ENCODE assay signal across 16 mouse cellular contexts in genomic region chr11:109496996-109497714, GRCm38 (mm10). TPM values are rescaled to one million over a fixed set of nuclear protein-coding genes. Genes with fewer than 3 reads are reported as not detected.
A peak's percentile ranks its signal among the peaks of the same experiment; 100 is the strongest.
DNase-seq lines count a peak whose midpoint lies in the region; ATAC-seq and TF ChIP-seq lines count a peak whose summit lies in the region.
"Had no signal": no experiment of that assay in that cellular context is flagged by ENCODE, and none has a peak within 500 bp of the region (broad histone marks: within the 10 kb centered on the region; RNA-seq: fewer than 3 reads in every experiment).

No protein-coding gene starts in this region.

- peak; percentile 92 for ATAC-seq in forebrain, embryonic 15.5 days (replicated peaks)

- H3K4me2 ChIP-seq in CH12.LX (ENCODE audit: insufficient read depth, low read depth, poor library complexity, severe bottlenecking), result peak overlapping the region; percentile 73
- no peak overlapping the region for H3K4me2 ChIP-seq in forebrain, embryonic 15.5 days (replicated peaks)
- H3K4me2 ChIP-seq: heart, embryonic 12.5 days; limb, embryonic 12.5 days; neural tube, embryonic 12.5 days had no signal

- in situ Hi-C loops in CH12.LX (cut with MboI; ENCODE audit: low pct_ligation_motif_present, low pct_unique_long_range_greater_than_20kb, low sequenced_read_pairs), result no loop called here

- WGBS in forebrain, embryonic 15.5 days, result 15% methylated on average over 6 of the region's 6 CpGs
- 78% methylated on average over 6 of the region's 6 CpGs for WGBS in limb, embryonic 10.5 days

- H3K9me3 ChIP-seq in CH12.LX (replicated peaks; ENCODE audit: low read length), result no peaks in the 10 kb centered on the region
- no peaks in the 10 kb centered on the region for H3K9me3 ChIP-seq in forebrain, embryonic 15.5 days
- H3K9me3 ChIP-seq in limb, embryonic 10.5 days (replicated peaks), result no peaks in the 10 kb centered on the region
- H3K9me3 ChIP-seq: heart, embryonic 12.5 days; limb, embryonic 12.5 days; neural tube, embryonic 12.5 days had no signal

- dilution Hi-C loops in CH12.LX (cut with MboI; ENCODE audit: extremely low pct_ligation_motif_present, extremely low pct_unique_long_range_greater_than_20kb, low sequenced_read_pairs), result no loop called here

- peak; percentile 72 for TF ChIP-seq EP300 in CH12.LX (IDR thresholded peaks at IDR 0.05; ENCODE audit: low read length)

- peaks cover 0 to 10% of the 10 kb centered on the region in 2 experiments for H3K36me3 ChIP-seq in CH12.LX (replicated peaks in 1 of 2; ENCODE audit: control insufficient read depth in 1 of 2, insufficient read depth in 1 of 2, low read length in 1 of 2)
- H3K36me3 ChIP-seq in forebrain, embryonic 15.5 days, result no peaks in the 10 kb centered on the region
- H3K36me3 ChIP-seq in limb, embryonic 10.5 days, result no peaks in the 10 kb centered on the region
- H3K36me3 ChIP-seq: heart, embryonic 12.5 days; limb, embryonic 12.5 days; neural tube, embryonic 12.5 days had no signal

- peaks cover 18 to 55% of the 10 kb centered on the region in 2 experiments for H3K4me1 ChIP-seq in CH12.LX (ENCODE audit: control insufficient read depth in 1 of 2, insufficient read depth in 2 of 2)
- peaks cover 21% of the 10 kb centered on the region for H3K4me1 ChIP-seq in forebrain, embryonic 15.5 days
- peaks cover 44% of the 10 kb centered on the region for H3K4me1 ChIP-seq in limb, embryonic 10.5 days

- H3K27ac ChIP-seq in CH12.LX (ENCODE audit: insufficient read depth, low read depth), result peak overlapping the region; percentile 97
- H3K27ac ChIP-seq in forebrain, embryonic 15.5 days (replicated peaks), result peak overlapping the region; percentile 67
- peak overlapping the region; percentile 37 for H3K27ac ChIP-seq in limb, embryonic 10.5 days
- H3K27ac ChIP-seq: layer of hippocampus, adult 2 months; limb, embryonic 12.5 days; neural tube, embryonic 12.5 days; stomach, postnatal 0 days had no signal

- no peak for TF ChIP-seq CTCF in CH12.LX (conservative IDR thresholded peaks at IDR 0.05 in 1 of 2, IDR thresholded peaks at IDR 0.05 in 1 of 2; ENCODE audit: low read depth in 2 of 2, low read length in 2 of 2)

- TF ChIP-seq POLR2A in CH12.LX (IDR thresholded peaks at IDR 0.05; ENCODE audit: low read depth, low read length), result no peak

- peak; percentile 63 for DNase-seq in A20 (ENCODE audit: low read depth, low spot score)
- peak; percentile 65 for DNase-seq in CH12.LX (ENCODE audit: extremely low read depth)
- no peak for DNase-seq in limb, embryonic 10.5 days (ENCODE audit: low spot score)
- DNase-seq in left cerebral cortex, adult 18-20 months (ENCODE audit: low spot score in 2 of 2), result no peak
- DNase-seq in lung, adult 18-20 months, result no peak
- DNase-seq in thymus, postnatal 4 days, result no peak
- DNase-seq: cerebellum, postnatal 14 days; kidney, adult 11 months; lung, postnatal 36 days; right cerebral cortex, postnatal 14 days had no signal

- peak overlapping the region in 2 of 3 experiments; percentile 51 to 58 for H3K4me3 ChIP-seq in CH12.LX (replicated peaks in 1 of 3; ENCODE audit: low read depth in 2 of 3, low read length in 2 of 3, poor library complexity in 1 of 3)
- H3K4me3 ChIP-seq in forebrain, embryonic 15.5 days, result no peak overlapping the region
- H3K4me3 ChIP-seq in limb, embryonic 10.5 days, result no peak overlapping the region
- H3K4me3 ChIP-seq: heart, embryonic 12.5 days; layer of hippocampus, adult 2 months; limb, embryonic 12.5 days; neural tube, embryonic 12.5 days had no signal

- H3K27me3 ChIP-seq in CH12.LX (replicated peaks), result no peaks in the 10 kb centered on the region
- no peaks in the 10 kb centered on the region for H3K27me3 ChIP-seq in forebrain, embryonic 15.5 days
- H3K27me3 ChIP-seq in limb, embryonic 10.5 days (ENCODE audit: low read depth, poor library complexity, severe bottlenecking), result peaks cover 3% of the 10 kb centered on the region; the same call in 1 of the 2 replicates
- H3K27me3 ChIP-seq: heart, embryonic 12.5 days; neural tube, embryonic 12.5 days had no signal

- peak overlapping the region; percentile 60 for H3K9ac ChIP-seq in CH12.LX (ENCODE audit: insufficient read depth, low read depth)
- H3K9ac ChIP-seq in forebrain, embryonic 15.5 days (replicated peaks), result no peak overlapping the region
- H3K9ac ChIP-seq: heart, embryonic 12.5 days; limb, embryonic 12.5 days; neural tube, embryonic 12.5 days had no signal

- no peak for TF ChIP-seq RAD21 in CH12.LX (IDR thresholded peaks at IDR 0.05; ENCODE audit: low read depth, low read length)

- no peaks in the 10 kb centered on the region for H3K79me2 ChIP-seq in CH12.LX (replicated peaks; ENCODE audit: control insufficient read depth, extremely low read depth, insufficient read depth, poor library complexity, severe bottlenecking)

TF ChIP-seq in CH12.LX, 34 proteins besides CTCF, POLR2A, EP300 and RAD21:
- TF ChIP-seq JUND (conservative IDR thresholded peaks at IDR 0.05; ENCODE audit: low read depth, low read length) (no peak), JUN (IDR thresholded peaks at IDR 0.05; ENCODE audit: insufficient read depth, low read depth, low read length) (no peak), HCFC1 (IDR thresholded peaks at IDR 0.05; ENCODE audit: low read depth, low read length) (no peak), TCF12 (IDR thresholded peaks at IDR 0.05; ENCODE audit: low read depth, low read length) (no peak), TBP (conservative IDR thresholded peaks at IDR 0.05; ENCODE audit: low read depth, low read length) (no peak), MAX (IDR thresholded peaks at IDR 0.05; ENCODE audit: low read length) (no peak), UBTF (IDR thresholded peaks at IDR 0.05; ENCODE audit: low read depth, low read length) (no peak), GABPA (IDR thresholded peaks at IDR 0.05; ENCODE audit: insufficient replicate concordance, low read depth, low read length) (no peak), ZKSCAN1 (IDR thresholded peaks at IDR 0.05; ENCODE audit: borderline replicate concordance, low read depth, low read length) (no peak), BHLHE40 (IDR thresholded peaks at IDR 0.05; ENCODE audit: low read depth, low read length) (peak; percentile 59), SIN3A (IDR thresholded peaks at IDR 0.05; ENCODE audit: low read length) (peak; percentile 57; the same call in 1 of the 2 replicates), USF2 (conservative IDR thresholded peaks at IDR 0.05; ENCODE audit: low read depth, low read length) (no peak), SMC3 (IDR thresholded peaks at IDR 0.05; ENCODE audit: low read depth, low read length) (no peak), ELF1 (IDR thresholded peaks at IDR 0.05; ENCODE audit: low read depth, low read length) (0 out of 2 replicates have a peak, but pooled peaks have one; percentile 12), ETS1 (conservative IDR thresholded peaks at IDR 0.05; ENCODE audit: low read depth, low read length) (peak; percentile 67)

RNA-seq across cellular contexts. Expression of gene Slc16a6, which starts 23.8 kb away (rescaled TPM):
- total RNA-seq in CH12.LX (2012; rRNA removed), result 14.1 and 18.3 TPM in 2 replicates
- 18.7 and 20.9 TPM in 2 replicates for total RNA-seq in CH12.LX (2014; rRNA removed)
- 18.9 and 24.2 TPM in 2 replicates for polyA plus RNA-seq in CH12.LX (2012; ENCODE audit: insufficient read length, low read depth)
- polyA plus RNA-seq in forebrain, embryonic 15.5 days (2015; fragmentation: Nextera tagmentation; extraction: Ambion mirVana), result 3.7 and 5.1 TPM in 2 replicates
- 4.7 and 5.1 TPM in 2 replicates for polyA plus RNA-seq in limb, embryonic 10.5 days (2016; fragmentation: Nextera tagmentation; extraction: Ambion mirVana)
- total RNA-seq in left cerebral cortex, adult 18-20 months (2021), result 10 to 100 TPM in 1 of 2 experiments, 1 to 10 TPM in 1; 8.9 to 11.3 TPM

RNA-seq across cellular contexts. Expression of gene Arsg, which starts 24.0 kb away (rescaled TPM):
- total RNA-seq in CH12.LX (2012; rRNA removed) (2.2 and 3.3 TPM in 2 replicates), CH12.LX (2014; rRNA removed) (1.3 and 1.4 TPM in 2 replicates)
- polyA plus RNA-seq in CH12.LX (2012; ENCODE audit: insufficient read length, low read depth), result 0.76 and 0.79 TPM in 2 replicates
- polyA plus RNA-seq in forebrain, embryonic 15.5 days (2015; fragmentation: Nextera tagmentation; extraction: Ambion mirVana), result 4.0 and 6.0 TPM in 2 replicates
- polyA plus RNA-seq in limb, embryonic 10.5 days (2016; fragmentation: Nextera tagmentation; extraction: Ambion mirVana), result 1.5 and 1.7 TPM in 2 replicates
- total RNA-seq in left cerebral cortex, adult 18-20 months (2021), result 10 to 100 TPM; 12.0 to 14.7 TPM

Comparison
In these comparisons a context has a peak if more than half of its experiments do, and no peak if none do; other contexts are left out.
1. DNase-seq: peak in A20 (single experiment) and CH12.LX (single experiment); none in limb, embryonic 10.5 days (single experiment), left cerebral cortex, adult 18-20 months (0 of 2), lung, adult 18-20 months (0 of 2) and thymus, postnatal 4 days (single experiment).
2. H3K27ac ChIP-seq: peak in every context shown above with its lines; median percentile 97 in CH12.LX; 67 in forebrain, embryonic 15.5 days; 37 in limb, embryonic 10.5 days.
3. H3K4me3 ChIP-seq: peak in CH12.LX (2 of 3); none in forebrain, embryonic 15.5 days (single experiment) and limb, embryonic 10.5 days (single experiment).